8 mouse cellular contexts compared by ENCODE assay signal in the genomic region with DNA sequence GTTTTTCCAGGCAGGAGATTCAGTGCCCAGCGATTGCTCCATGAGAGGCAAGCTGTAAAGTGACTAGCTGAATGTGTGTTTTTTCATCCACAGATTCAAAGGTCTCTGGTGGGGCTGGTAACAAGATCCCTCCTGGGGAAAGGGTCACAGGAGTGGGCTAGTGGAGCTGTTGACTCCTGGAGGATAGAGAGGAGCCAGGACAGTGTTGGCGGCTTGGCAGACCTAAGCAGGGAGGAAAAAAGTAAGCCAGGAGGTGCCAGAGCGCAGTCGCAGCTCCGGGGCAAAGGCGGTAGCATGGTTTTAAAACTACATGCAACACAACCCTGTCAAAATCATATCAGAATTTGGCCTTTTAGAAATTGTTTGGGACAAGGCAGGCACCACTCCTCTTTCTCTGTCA. TPM values are rescaled to one million over a fixed set of nuclear protein-coding genes. Genes with fewer than 3 reads are reported as not detected.
DNase-seq lines count a peak whose midpoint lies in the region; ATAC-seq and TF ChIP-seq lines count a peak whose summit lies in the region.

No protein-coding gene starts in this region.

- no peaks in the 10 kb centered on the region for H3K36me3 ChIP-seq in forebrain, postnatal 0 days (ENCODE audit: insufficient read depth)
- H3K36me3 ChIP-seq in intestine, postnatal 0 days (ENCODE audit: control insufficient read depth, insufficient read depth), result no peaks in the 10 kb centered on the region
- H3K36me3 ChIP-seq in midbrain, embryonic 11.5 days (ENCODE audit: control insufficient read depth, insufficient read depth, low read length), result no peaks in the 10 kb centered on the region

- H3K27ac ChIP-seq in forebrain, postnatal 0 days (ENCODE audit: low read depth, low read length), result no peak overlapping the region
- H3K27ac ChIP-seq in intestine, postnatal 0 days (ENCODE audit: low read depth, low read length), result no peak overlapping the region
- H3K27ac ChIP-seq in midbrain, embryonic 11.5 days (ENCODE audit: low read depth, low read length), result no peak overlapping the region

- no peaks in the 10 kb centered on the region for H3K27me3 ChIP-seq in forebrain, postnatal 0 days (ENCODE audit: insufficient read depth, low read length)
- H3K27me3 ChIP-seq in intestine, postnatal 0 days (replicated peaks; ENCODE audit: control insufficient read depth, insufficient read depth, low read length), result no peaks in the 10 kb centered on the region
- no peaks in the 10 kb centered on the region for H3K27me3 ChIP-seq in midbrain, embryonic 11.5 days (ENCODE audit: control insufficient read depth, insufficient read depth, low read length)

- H3K4me2 ChIP-seq in forebrain, postnatal 0 days (ENCODE audit: low read depth), result peak overlapping the region; percentile 31
- H3K4me2 ChIP-seq in intestine, postnatal 0 days (replicated peaks; ENCODE audit: low read depth), result 0 out of 2 replicates have a peak overlapping the region, but pooled peaks have one; percentile 9
- peak overlapping the region; percentile 26 for H3K4me2 ChIP-seq in midbrain, embryonic 11.5 days

- H3K4me3 ChIP-seq in forebrain, postnatal 0 days (ENCODE audit: low read depth, low read length), result peak overlapping the region; percentile 14; the same call in 1 of the 2 replicates
- no peak overlapping the region for H3K4me3 ChIP-seq in intestine, postnatal 0 days (ENCODE audit: low read depth, low read length)
- peak overlapping the region; percentile 14 for H3K4me3 ChIP-seq in midbrain, embryonic 11.5 days (ENCODE audit: low read depth, low read length)

- no peak for TF ChIP-seq CTCF in forebrain, postnatal 0 days (IDR thresholded peaks at IDR 0.05; ENCODE audit: low read depth)
- no peak for TF ChIP-seq CTCF in intestine, postnatal 0 days (IDR thresholded peaks at IDR 0.05; ENCODE audit: low read depth)

- 69% methylated on average over 6 of the region's 6 CpGs for WGBS in forebrain, postnatal 0 days
- 64% methylated on average over 6 of the region's 6 CpGs for WGBS in intestine, postnatal 0 days
- 72% methylated on average over 6 of the region's 6 CpGs for WGBS in midbrain, embryonic 11.5 days

- no peaks in the 10 kb centered on the region for H3K4me1 ChIP-seq in forebrain, postnatal 0 days (ENCODE audit: insufficient read depth)
- 0 out of 2 replicates have a peak, but pooled peaks cover 5% of the 10 kb centered on the region for H3K4me1 ChIP-seq in intestine, postnatal 0 days (replicated peaks; ENCODE audit: control insufficient read depth, insufficient read depth, low read length)
- no peaks in the 10 kb centered on the region for H3K4me1 ChIP-seq in midbrain, embryonic 11.5 days (ENCODE audit: control insufficient read depth, insufficient read depth, low read length)

- H3K9me3 ChIP-seq in forebrain, postnatal 0 days (ENCODE audit: low read length), result no peaks in the 10 kb centered on the region
- no peaks in the 10 kb centered on the region for H3K9me3 ChIP-seq in intestine, postnatal 0 days (ENCODE audit: control insufficient read depth)
- no peaks in the 10 kb centered on the region for H3K9me3 ChIP-seq in midbrain, embryonic 11.5 days (ENCODE audit: control insufficient read depth, low read length)

- no peak overlapping the region for H3K9ac ChIP-seq in forebrain, postnatal 0 days
- H3K9ac ChIP-seq in intestine, postnatal 0 days (ENCODE audit: low read depth, low read length), result no peak overlapping the region
- H3K9ac ChIP-seq in midbrain, embryonic 11.5 days (ENCODE audit: low read length), result no peak overlapping the region

- peak; percentile 36 for DNase-seq in gastrocnemius, adult 18-20 months (ENCODE audit: low spot score)
- no peak for DNase-seq in gastrocnemius, adult 8-10 months (ENCODE audit: low spot score in 2 of 2)
- DNase-seq in forebrain, postnatal 0 days, result no peak
- DNase-seq in midbrain, embryonic 11.5 days (ENCODE audit: low spot score, missing footprints), result peak; percentile 80
- DNase-seq in right cerebral cortex, postnatal 25 days, result no peak
- DNase-seq in frontal cortex, postnatal 25 days (ENCODE audit: low spot score in 2 of 2), result no peak
- DNase-seq in ovary, postnatal 10 days (ENCODE audit: low spot score), result no peak

- ATAC-seq in forebrain, postnatal 0 days, result no peak
- no peak for ATAC-seq in intestine, postnatal 0 days
- no peak for ATAC-seq in midbrain, embryonic 11.5 days (ENCODE audit: low FRiP score)

RNA-seq across cellular contexts. Expression of gene Slc38a4, which starts 52.6 kb away (rescaled TPM):
- total RNA-seq in gastrocnemius, adult 18-20 months (2021), result 100 to 1,000 TPM; 117 to 129 TPM
- total RNA-seq in gastrocnemius, adult 8-10 months (2022), result 100 to 1,000 TPM; 122 to 173 (median 146) TPM
- 4.2 and 4.4 TPM in 2 replicates for total RNA-seq in forebrain, postnatal 0 days (2014; rRNA removed)
- polyA plus RNA-seq in forebrain, postnatal 0 days (2015; fragmentation: Nextera tagmentation; extraction: Ambion mirVana), result 2.8 TPM in 2 replicates
- polyA plus RNA-seq in intestine, postnatal 0 days (2015; fragmentation: Nextera tagmentation; extraction: Ambion mirVana), result 8.8 and 11.4 TPM in 2 replicates
- 20.9 and 25.3 TPM in 2 replicates for polyA plus RNA-seq in midbrain, embryonic 11.5 days (2014; fragmentation: Nextera tagmentation; extraction: Ambion mirVana)

Comparison
In these comparisons a context has a peak if more than half of its experiments do, and no peak if none do; other contexts are left out.
1. DNase-seq: peak in gastrocnemius, adult 18-20 months (single experiment) and midbrain, embryonic 11.5 days (single experiment); none in gastrocnemius, adult 8-10 months (0 of 2), forebrain, postnatal 0 days (single experiment), right cerebral cortex, postnatal 25 days (single experiment), frontal cortex, postnatal 25 days (0 of 2) and ovary, postnatal 10 days (single experiment).
2. RNA of gene Slc38a4, which starts 52.6 kb away (total RNA-seq): 122 to 173 TPM in gastrocnemius, adult 8-10 months and 117 to 129 TPM in gastrocnemius, adult 18-20 months; 4.2 to 4.4 TPM in forebrain, postnatal 0 days; every median in the first group is over 10 times any median in the second.
3. Peak in every context shown above with its lines, with median percentiles within 50 percentile points of each other: H3K4me2 ChIP-seq.